Mouse (Mus musculus) midbrain, embryonic 10.5 days (tissue): ENCODE data around the gene Zfp92. TPM values are rescaled to one million over a fixed set of nuclear protein-coding genes. Genes with fewer than 3 reads are reported as not detected.

Experiments used
- DNase-seq: peaks from one replicate; pipeline ENCODE4 v3.0.0-alpha.2; 2017; ENCODE audit warnings: low spot score
- H3K27ac ChIP-seq: fragments of 300-500 bp; sonication (generic); replicated peaks from 2 replicates; pipeline ENCODE4 v1.5.1; 2016; ENCODE audit warnings: mild to moderate bottlenecking
- H3K27me3 ChIP-seq: fragments of 300-500 bp; sonication (generic); 2 replicates; pipeline ENCODE4 v1.6.1; 2016; ENCODE audit warnings: low read depth, mild to moderate bottlenecking; ENCODE audit not compliant: poor library complexity, severe bottlenecking
- H3K36me3 ChIP-seq: fragments of 300-500 bp; sonication (generic); 2 replicates; pipeline ENCODE4 v1.6.1; 2016; ENCODE audit warnings: mild to moderate bottlenecking, moderate library complexity
- H3K4me1 ChIP-seq: fragments of 300-500 bp; sonication (generic); 2 replicates; pipeline ENCODE4 v1.6.1; 2016
- H3K4me3 ChIP-seq: fragments of 300-500 bp; sonication (generic); 2 replicates; pipeline ENCODE4 v1.5.1; 2016; ENCODE audit warnings: mild to moderate bottlenecking, moderate library complexity
- H3K9me3 ChIP-seq: fragments of 300-500 bp; sonication (generic); replicated peaks from 2 replicates; pipeline ENCODE4 v1.6.1; 2016; ENCODE audit warnings: mild to moderate bottlenecking
- WGBS: fragments of 180-500 bp; shearing (Covaris S2); methylation state at CpG from one replicate; pipeline ENCODE4 v1.1.7; 2016; 5-methylcytosine and 5-hydroxymethylcytosine counted together
- polyA plus RNA-seq: library from polyadenylated mRNA; unstranded; fragments of >200 nt; fragmentation: Nextera tagmentation; extraction: Ambion mirVana; gene quantifications from 2 replicates; pipeline ENCODE4 v1.2.1, GENCODE M21; 2016

The Zfp92 gene
- polyA plus RNA-seq, 1 experiment from 2014 or later: 0.06 TPM

DNA sequence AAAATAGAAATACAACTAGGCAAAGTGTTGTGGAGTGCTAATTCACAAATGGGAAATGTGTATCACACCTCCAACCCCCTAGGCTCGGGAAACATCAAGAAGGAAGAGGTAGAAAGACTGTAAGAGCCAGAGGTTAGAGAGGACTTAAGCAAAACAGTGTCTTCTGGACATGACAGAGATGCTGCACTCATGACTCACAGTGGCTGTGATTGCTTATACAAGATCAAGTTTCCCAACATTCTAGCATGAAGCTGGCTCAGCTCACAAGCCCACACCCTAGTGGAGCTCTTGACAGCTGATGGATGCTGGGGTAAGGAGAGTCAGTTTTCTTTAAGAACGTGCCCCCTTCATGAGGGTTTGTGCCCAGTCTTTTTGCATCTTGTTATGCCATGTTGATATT lies 30.5 kb downstream of the Zfp92 start:
- no peak for DNase-seq
- no peaks in the 10 kb centered on the region for H3K4me1 ChIP-seq
- WGBS: 72% methylated on average over 2 of the region's 2 CpGs

DNA sequence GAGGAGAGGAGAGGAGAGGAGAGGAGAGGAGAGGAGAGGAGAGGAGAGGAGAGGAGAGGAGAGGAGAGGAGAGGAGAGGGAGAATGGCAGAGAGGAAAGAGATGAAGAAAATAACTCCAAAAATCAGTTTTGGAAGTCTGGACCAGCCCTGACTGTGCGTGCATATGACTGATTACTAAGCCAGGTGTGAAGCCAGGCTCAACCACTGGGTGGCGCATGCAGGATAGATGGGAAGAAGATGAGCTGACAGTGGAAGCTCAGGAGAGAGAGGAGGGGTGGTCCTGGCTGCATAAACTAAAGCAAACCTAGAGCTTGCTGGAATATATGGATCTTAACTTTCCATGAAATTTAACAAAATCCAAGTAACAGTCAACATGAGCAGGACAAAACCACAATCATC lies 41.1 kb downstream of the Zfp92 start:
- Histone ChIP-seq H3K27me3 (peaks cover 8% of the 10 kb centered on the region), H3K4me3 (no peak overlapping the region), H3K36me3 (peaks cover 17% of the 10 kb centered on the region), H3K27ac (no peak overlapping the region), H3K4me1 (no peaks in the 10 kb centered on the region), H3K9me3 (no peaks in the 10 kb centered on the region)
- peak; percentile 44 for DNase-seq
- WGBS: 27% methylated on average over 2 of the region's 2 CpGs

More for the DNA sequence above, 30.5 kb downstream of the Zfp92 start:
- H3K27me3 ChIP-seq: peaks cover 30% of the 10 kb centered on the region
- no peak overlapping the region for H3K4me3 ChIP-seq
- no peaks in the 10 kb centered on the region for H3K9me3 ChIP-seq
- peaks cover 31% of the 10 kb centered on the region for H3K36me3 ChIP-seq
- H3K27ac ChIP-seq: no peak overlapping the region

DNA sequence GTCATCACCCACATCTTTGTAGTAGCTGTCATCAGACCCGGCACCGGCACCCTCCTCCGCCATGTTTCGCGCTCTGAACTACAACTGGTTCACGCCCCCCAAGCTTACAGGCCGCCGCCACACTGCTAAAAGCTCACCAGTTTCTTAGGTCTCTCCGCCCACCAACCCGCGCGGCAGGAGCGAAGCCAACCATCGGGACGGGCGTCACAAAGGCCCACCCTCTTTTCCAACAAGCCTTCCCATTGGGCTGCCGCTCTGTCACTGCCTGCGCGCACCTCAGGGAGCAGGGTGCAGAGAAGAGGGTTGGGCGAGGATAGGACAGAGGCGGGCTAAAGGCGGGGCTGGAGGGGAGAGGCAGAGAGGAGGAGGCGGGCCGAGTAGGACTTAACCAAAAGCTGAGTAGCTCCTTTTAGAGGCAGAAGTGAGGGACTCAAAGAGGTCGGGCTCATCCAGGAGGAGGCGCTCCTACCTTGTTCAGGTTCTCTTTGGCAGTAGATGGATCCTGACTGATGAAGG lies 48.0 kb downstream of the Zfp92 start, which contains the start of gene Haus7:
TSS of gene Haus7 (minus strand) at position 168 of the 516 bp plus-strand sequence.
- Histone ChIP-seq H3K4me1 (peaks cover 7% of the 10 kb centered on the region), H3K27ac (peak within 1 kb of the TSS; percentile 78), H3K36me3 (no peaks in the 10 kb centered on the region), H3K4me3 (peak within 1 kb of the TSS; percentile 64), H3K27me3 (no peaks in the 10 kb centered on the region; the same call in 1 of the 2 replicates), H3K9me3 (no peaks in the 10 kb centered on the region)
- DNase-seq: peak; percentile 90
- WGBS: 19% methylated on average over 26 of the region's 26 CpGs

DNA sequence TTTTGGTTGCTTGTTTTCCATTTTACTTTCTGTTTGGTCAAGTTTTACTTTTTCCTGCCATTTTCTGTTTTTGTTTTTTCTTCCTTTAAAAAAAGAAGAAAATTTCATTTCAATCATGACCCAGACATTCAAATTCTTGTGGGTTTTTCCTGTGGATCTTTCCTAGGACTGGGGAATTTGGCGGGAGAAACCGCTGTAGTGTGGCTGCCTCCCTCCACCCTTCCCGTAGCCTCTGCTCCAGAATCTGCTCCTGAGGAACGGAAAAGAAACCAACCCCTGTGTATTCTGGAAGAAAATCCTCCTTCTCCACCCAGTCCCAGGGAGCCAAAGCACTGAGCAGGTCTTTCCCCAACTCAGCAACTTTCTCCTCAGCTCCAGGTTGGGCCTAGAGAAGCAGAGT lies 49.9 kb downstream of the Zfp92 start:
- Histone ChIP-seq H3K36me3 (no peaks in the 10 kb centered on the region), H3K9me3 (no peaks in the 10 kb centered on the region), H3K4me1 (peaks cover 7% of the 10 kb centered on the region), H3K4me3 (no peak overlapping the region), H3K27me3 (no peaks in the 10 kb centered on the region), H3K27ac (no peak overlapping the region)
- DNase-seq: no peak
- 79% methylated on average over 4 of the region's 4 CpGs for WGBS

DNA sequence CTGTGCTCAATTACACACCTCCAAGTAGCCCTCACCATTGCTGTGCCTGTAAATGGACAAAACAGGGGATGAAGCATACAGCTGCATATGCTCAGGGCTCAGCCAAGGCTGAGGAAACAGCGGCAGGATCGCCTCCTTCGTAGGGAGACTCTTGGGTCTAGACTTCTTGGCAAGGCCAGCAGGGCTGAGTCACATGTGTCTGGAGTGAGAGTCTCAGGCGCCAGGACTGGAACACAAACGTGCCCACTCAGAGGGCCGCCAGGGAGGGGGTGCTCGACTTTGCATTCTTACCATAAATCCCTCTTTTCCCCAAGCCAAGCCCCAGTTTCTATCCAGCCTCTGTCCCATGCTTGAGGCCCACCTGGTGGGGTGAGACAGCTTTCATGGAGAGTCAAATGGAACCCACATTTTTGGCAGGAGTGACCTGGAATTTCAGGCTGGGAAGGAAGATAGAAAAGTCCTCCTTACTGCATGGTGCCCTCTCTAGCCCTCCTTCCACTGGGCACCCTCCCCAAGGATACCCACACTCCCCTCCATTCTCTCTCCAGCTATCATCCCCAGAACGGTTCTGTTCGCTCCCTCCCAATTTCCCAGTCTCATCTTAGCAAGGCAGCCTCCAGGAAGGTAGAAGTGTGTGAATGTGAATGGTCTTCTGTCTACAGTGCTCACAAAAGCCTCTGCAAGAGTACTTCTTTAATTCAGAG lies 54.7 kb downstream of the Zfp92 start:
- H3K4me3 ChIP-seq: no peak overlapping the region
- peaks cover 46% of the 10 kb centered on the region for H3K27me3 ChIP-seq
- no peaks in the 10 kb centered on the region for H3K36me3 ChIP-seq
- no peaks in the 10 kb centered on the region for H3K4me1 ChIP-seq
- no peak for DNase-seq
- H3K27ac ChIP-seq: no peak overlapping the region
- WGBS: 75% methylated on average over 9 of the region's 9 CpGs
- H3K9me3 ChIP-seq: no peaks in the 10 kb centered on the region

DNA sequence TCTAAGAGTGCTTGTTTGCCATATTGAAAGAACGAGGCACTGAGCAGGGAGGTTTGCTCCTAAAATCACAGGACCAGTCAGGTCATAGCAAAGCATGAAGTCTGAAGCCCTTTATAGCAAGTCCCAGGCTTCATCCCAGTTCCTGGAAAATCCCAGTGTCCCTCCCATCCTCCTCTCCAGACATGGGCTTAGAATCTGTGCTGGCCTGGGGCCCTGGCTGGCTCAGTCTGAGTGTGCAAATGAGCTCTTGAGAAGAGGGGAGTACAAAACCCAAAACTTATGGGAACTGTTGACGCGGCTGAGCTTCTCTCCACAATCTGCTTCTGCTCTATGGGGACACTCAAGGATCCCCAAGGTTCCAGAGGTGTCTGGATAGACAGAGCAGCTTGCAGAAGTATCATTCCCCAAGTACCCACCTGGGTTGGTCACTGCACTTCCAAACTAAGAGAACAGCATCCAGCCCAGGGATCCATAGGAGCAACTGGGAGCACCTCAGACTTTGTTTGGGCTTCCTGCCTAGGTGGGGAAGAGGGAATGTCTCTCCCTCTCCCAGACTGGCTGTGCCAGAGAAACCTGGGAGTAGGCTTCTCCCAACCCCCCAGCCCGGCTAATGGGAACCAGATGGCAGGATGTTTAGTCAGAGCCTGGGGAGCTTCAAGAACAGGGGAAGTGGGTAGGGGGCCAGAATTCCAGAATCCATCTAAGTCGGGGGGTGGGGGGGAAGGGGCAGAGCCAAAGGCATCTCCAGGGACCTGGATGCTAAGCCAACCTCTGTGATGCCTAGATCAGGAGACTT lies 56.7 kb downstream of the Zfp92 start:
- WGBS: 74% methylated on average over 5 of the region's 5 CpGs
- peak; percentile 15 for DNase-seq
- no peaks in the 10 kb centered on the region for H3K36me3 ChIP-seq
- H3K27ac ChIP-seq: no peak overlapping the region
- H3K27me3 ChIP-seq: peaks cover 66% of the 10 kb centered on the region
- no peaks in the 10 kb centered on the region for H3K9me3 ChIP-seq
- H3K4me1 ChIP-seq: no peaks in the 10 kb centered on the region
- no peak overlapping the region for H3K4me3 ChIP-seq

DNA sequence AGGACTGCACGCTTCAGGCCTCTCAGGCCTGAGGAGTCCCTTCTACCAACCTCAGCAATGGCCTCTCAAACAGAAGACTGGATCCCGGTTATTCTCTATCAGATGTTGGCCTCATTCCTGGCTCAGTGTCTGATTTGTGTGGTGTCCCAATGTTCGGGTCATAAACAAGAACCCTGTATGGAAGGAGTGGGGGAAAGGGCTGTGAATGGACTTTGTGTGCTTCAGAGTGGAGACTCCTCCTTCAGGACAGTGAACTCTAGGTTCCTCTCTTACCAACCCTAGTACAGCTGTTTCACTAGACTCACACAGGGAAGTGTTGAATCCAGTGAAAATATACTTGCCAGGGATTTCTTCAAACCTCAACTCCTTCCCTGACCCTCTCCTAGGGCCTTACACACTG lies 57.4 kb downstream of the Zfp92 start:
- no peaks in the 10 kb centered on the region for H3K4me1 ChIP-seq
- no peak for DNase-seq
- H3K27ac ChIP-seq: no peak overlapping the region
- H3K27me3 ChIP-seq: peaks cover 68% of the 10 kb centered on the region
- 70% methylated on average over 3 of the region's 3 CpGs for WGBS
- H3K9me3 ChIP-seq: no peaks in the 10 kb centered on the region
- no peak overlapping the region for H3K4me3 ChIP-seq
- no peaks in the 10 kb centered on the region for H3K36me3 ChIP-seq

DNA sequence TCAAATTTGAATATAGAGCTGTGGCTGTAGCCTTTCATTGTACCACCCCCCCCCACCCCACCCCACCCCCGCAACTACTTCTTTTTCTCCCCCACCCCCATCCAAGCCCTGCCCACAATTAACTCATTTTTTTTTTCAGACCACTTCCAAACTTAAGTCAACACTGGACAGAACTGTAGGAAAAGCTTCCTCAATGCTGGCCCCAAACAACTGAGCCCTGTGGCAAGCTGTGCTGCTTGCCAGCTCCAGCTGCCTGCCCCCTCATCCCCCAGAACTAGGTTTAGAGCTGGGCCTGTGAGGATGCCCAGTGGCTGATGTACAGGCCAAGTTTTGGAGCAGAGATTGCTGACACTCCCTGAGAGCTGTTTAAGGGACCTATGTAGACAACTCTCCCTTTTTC lies 57.9 kb downstream of the Zfp92 start:
- no peak overlapping the region for H3K27ac ChIP-seq

DNA sequence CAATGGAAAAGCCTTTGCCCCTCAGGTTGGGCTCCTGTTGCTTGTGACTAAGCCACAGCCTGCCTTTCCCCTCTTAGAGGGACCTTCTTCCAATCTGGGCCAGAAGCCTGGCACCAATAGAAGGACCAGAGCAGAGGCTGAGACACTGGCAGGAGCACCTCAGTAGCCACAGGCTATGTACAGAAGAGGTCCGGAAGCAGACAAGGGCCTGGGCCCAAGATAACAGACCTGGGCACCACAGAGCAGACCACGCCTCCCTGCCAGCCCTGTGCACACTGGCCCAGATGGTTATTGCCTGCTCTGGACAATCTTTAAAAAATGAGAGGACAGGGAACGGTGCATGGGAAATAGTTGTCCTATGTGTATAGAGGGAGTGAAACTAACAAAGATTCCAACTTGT lies 60.9 kb downstream of the Zfp92 start:
- Histone ChIP-seq H3K27me3 (peaks cover 87% of the 10 kb centered on the region), H3K4me3 (no peak overlapping the region)
- 89% methylated on average over 3 of the region's 3 CpGs for WGBS

More for the DNA sequence above, 57.9 kb downstream of the Zfp92 start:
- no peaks in the 10 kb centered on the region for H3K9me3 ChIP-seq
- WGBS: 75% methylated on average over 1 of the region's 1 CpGs
- DNase-seq: no peak
- no peaks in the 10 kb centered on the region for H3K4me1 ChIP-seq
- H3K36me3 ChIP-seq: no peaks in the 10 kb centered on the region
- peaks cover 71% of the 10 kb centered on the region for H3K27me3 ChIP-seq
- H3K4me3 ChIP-seq: no peak overlapping the region

DNA sequence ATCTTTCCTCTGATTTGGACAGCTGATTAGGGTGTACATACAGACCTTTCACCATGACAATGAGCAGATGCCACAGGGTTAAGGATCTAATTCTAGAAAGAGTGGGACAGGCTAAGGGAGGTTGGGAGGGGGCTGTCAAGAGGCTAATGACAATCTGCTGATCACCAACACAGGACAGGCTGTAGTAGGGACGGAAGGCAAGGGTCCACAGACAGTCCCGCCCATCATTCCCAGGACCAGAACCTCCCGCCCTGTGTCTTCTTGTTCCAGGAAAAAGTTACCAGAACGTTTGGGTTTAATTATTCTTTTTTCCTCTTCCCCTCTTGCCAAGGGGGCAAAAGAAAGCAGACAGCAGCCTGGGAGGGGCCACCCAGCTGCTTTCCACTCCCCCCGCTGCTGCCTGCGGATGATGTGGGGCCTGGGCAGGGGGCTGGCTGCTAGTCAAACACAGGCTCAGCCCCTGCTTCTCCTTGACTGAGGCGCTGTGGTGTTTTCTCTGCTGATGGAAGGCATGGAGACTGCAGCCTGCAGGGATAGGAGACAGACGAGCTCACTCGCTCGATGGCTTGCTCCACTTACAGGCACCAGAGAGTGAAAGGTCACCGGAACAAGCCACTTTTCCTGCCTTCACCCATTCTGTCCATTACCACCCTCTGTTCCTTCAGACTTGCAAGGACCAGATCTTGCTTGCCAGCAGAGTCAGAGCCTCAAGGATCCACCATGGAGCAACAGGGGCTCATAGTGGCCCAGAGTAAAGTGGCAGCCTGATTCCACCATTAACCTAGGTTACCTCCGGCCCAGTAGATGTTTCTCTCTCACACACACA lies 63.7 kb downstream of the Zfp92 start:
- peaks cover 7% of the 10 kb centered on the region; the same call in 1 of the 2 replicates for H3K4me1 ChIP-seq
- peak overlapping the region; percentile 49; the same call in 1 of the 2 replicates for H3K27ac ChIP-seq
- 60% methylated on average over 12 of the region's 12 CpGs for WGBS
- peaks cover 85% of the 10 kb centered on the region for H3K27me3 ChIP-seq
- H3K9me3 ChIP-seq: no peaks in the 10 kb centered on the region
- H3K4me3 ChIP-seq: no peak overlapping the region
- no peak for DNase-seq
- H3K36me3 ChIP-seq: no peaks in the 10 kb centered on the region

More for the DNA sequence above, 60.9 kb downstream of the Zfp92 start:
- H3K27ac ChIP-seq: no peak overlapping the region
- DNase-seq: no peak
- H3K36me3 ChIP-seq: no peaks in the 10 kb centered on the region
- no peaks in the 10 kb centered on the region for H3K9me3 ChIP-seq
- peaks cover 7% of the 10 kb centered on the region; the same call in 1 of the 2 replicates for H3K4me1 ChIP-seq

DNA sequence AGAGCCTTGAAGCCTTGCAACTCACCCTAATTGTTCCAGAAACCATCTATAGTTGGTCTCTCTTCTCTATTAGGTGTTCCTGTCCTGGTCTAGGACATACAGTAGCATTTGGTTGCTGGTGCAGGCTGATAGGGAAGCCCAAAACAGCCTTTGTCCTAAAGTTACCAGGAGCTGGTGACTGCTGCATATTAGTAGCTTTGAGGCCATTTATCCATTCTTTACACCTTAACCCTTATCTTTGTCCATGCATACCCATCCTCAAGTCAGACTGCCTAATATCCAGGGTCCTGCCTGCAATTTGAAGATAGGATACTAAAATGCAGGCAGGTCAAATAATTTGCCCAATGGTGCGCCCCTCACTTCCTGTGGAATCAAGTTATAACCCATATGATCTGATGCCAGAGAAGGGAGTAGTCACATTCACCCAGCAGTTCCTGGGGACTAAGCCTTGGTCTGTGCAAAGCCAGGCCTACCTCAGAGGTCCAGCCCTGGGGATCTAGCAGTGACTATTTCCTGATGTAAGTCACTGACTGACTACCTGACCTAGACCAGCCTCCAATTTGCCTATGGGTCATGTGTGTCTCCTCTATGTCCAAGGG lies 64.9 kb downstream of the Zfp92 start:
- Histone ChIP-seq H3K27ac (no peak overlapping the region), H3K36me3 (no peaks in the 10 kb centered on the region), H3K27me3 (peaks cover 85% of the 10 kb centered on the region), H3K9me3 (no peaks in the 10 kb centered on the region), H3K4me3 (no peak overlapping the region), H3K4me1 (peaks cover 7% of the 10 kb centered on the region; the same call in 1 of the 2 replicates)
- 77% methylated on average over 1 of the region's 1 CpGs for WGBS
- no peak for DNase-seq

DNA sequence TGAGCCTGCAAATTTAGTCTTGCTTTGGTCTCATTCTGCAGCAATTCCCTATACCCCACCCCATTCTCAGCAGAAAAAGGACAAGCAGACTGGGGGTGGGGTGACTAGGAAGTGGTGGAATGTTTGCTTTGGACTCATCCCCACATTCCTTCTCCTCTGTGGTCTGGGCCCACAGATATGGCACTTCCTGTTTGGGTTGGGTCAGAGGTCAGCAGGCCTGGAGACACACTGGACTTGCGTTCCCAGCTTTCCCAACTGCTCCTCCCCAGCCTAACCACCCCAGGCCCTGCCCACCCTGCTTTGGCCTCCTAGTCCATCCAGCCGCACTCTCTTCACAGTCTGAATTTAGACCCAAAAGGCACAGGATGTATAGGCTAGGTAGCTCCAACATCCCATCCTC lies 65.7 kb downstream of the Zfp92 start:
- H3K4me3 ChIP-seq: no peak overlapping the region
- H3K4me1 ChIP-seq: peaks cover 7% of the 10 kb centered on the region; the same call in 1 of the 2 replicates
- no peak overlapping the region for H3K27ac ChIP-seq
- 85% methylated on average over 2 of the region's 2 CpGs for WGBS
- no peaks in the 10 kb centered on the region for H3K9me3 ChIP-seq
- no peaks in the 10 kb centered on the region for H3K36me3 ChIP-seq
- H3K27me3 ChIP-seq: peaks cover 84% of the 10 kb centered on the region
- DNase-seq: peak; percentile 22
